In the genomic region with DNA sequence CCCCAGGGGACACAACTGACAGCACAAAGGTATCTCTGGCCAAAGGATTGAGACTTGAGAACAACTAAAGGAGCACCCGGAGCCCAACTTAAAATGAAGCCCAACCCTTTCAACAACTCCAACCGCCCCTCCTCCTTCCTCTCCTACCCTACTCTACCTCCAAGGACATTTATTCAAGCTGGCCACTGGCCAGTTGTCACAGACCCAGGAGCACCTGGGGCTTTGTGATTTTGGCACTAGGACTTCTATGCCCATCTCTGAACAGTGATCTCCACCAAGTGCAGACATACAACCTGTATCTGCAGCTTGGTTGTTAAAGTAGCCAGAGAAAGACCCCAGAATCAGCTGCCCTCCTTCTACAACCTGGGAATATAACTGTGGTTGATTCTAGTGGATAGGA, we compare ENCODE assay signal across 15 mouse cellular contexts.
A peak's percentile ranks its signal among the peaks of the same experiment; 100 is the strongest.
DNase-seq lines count a peak whose midpoint lies in the region; ATAC-seq and TF ChIP-seq lines count a peak whose summit lies in the region.
"Had no signal": no experiment of that assay in that cellular context is flagged by ENCODE, and none has a peak within 500 bp of the region (broad histone marks: within the 10 kb centered on the region; RNA-seq: fewer than 3 reads in every experiment).

No protein-coding gene starts in this region.

- H3K4me3 ChIP-seq in heart, embryonic 16.5 days (ENCODE audit: low read length), result no peak overlapping the region
- no peak overlapping the region for H3K4me3 ChIP-seq in lung, embryonic 14.5 days (ENCODE audit: low read depth, low read length)
- no peak overlapping the region for H3K4me3 ChIP-seq in limb, embryonic 10.5 days
- H3K4me3 ChIP-seq: layer of hippocampus, adult 2 months; limb, embryonic 13.5 days; liver, embryonic 15.5 days had no signal

- no peaks in the 10 kb centered on the region for H3K9me3 ChIP-seq in heart, embryonic 16.5 days (replicated peaks; ENCODE audit: control insufficient read depth, low read length)
- no peaks in the 10 kb centered on the region for H3K9me3 ChIP-seq in lung, embryonic 14.5 days (ENCODE audit: low read depth, low read length)
- H3K9me3 ChIP-seq in limb, embryonic 10.5 days (replicated peaks), result no peaks in the 10 kb centered on the region
- H3K9me3 ChIP-seq: G1E; limb, embryonic 13.5 days; liver, embryonic 15.5 days had no signal

- H3K27ac ChIP-seq in heart, embryonic 16.5 days (ENCODE audit: low read length), result peak overlapping the region; percentile 4; the same call in 1 of the 2 replicates
- peak overlapping the region; percentile 39; the same call in 1 of the 2 replicates for H3K27ac ChIP-seq in lung, embryonic 14.5 days (ENCODE audit: low read depth)
- H3K27ac ChIP-seq in limb, embryonic 10.5 days, result peak overlapping the region; percentile 59; the same call in 1 of the 2 replicates
- H3K27ac ChIP-seq: layer of hippocampus, adult 2 months; limb, embryonic 13.5 days; liver, embryonic 15.5 days had no signal

- DNase-seq in heart, postnatal 25 days (ENCODE audit: low spot score), result no peak
- peak; percentile 31 for DNase-seq in lung, embryonic 14.5 days
- no peak for DNase-seq in lung, postnatal 4 days
- no peak for DNase-seq in limb, embryonic 10.5 days (ENCODE audit: low spot score)
- no peak for DNase-seq in frontal cortex, postnatal 25 days (ENCODE audit: low spot score in 2 of 2)
- DNase-seq: adrenal gland, postnatal 14 days; cerebellum, adult 8-10 months; right cerebral cortex, postnatal 4 days had no signal

- H3K4me2 ChIP-seq in heart, embryonic 16.5 days (ENCODE audit: low read depth, low read length), result no peak overlapping the region
- H3K4me2 ChIP-seq in lung, embryonic 14.5 days, result no peak overlapping the region
- H3K4me2 ChIP-seq: limb, embryonic 13.5 days; liver, embryonic 15.5 days had no signal

- no peak for TF ChIP-seq CTCF in lung, embryonic 14.5 days (IDR thresholded peaks at IDR 0.05; ENCODE audit: low read depth)

- H3K4me1 ChIP-seq in heart, embryonic 16.5 days (ENCODE audit: control insufficient read depth, insufficient read depth, low read length), result peaks cover 37% of the 10 kb centered on the region
- peaks cover 21% of the 10 kb centered on the region for H3K4me1 ChIP-seq in lung, embryonic 14.5 days (ENCODE audit: insufficient read depth)
- H3K4me1 ChIP-seq in limb, embryonic 10.5 days, result peaks cover 81% of the 10 kb centered on the region

- no peaks in the 10 kb centered on the region for H3K27me3 ChIP-seq in heart, embryonic 16.5 days (ENCODE audit: control insufficient read depth, insufficient read depth, low read length)
- H3K27me3 ChIP-seq in lung, embryonic 14.5 days (ENCODE audit: insufficient read depth, low read length), result no peaks in the 10 kb centered on the region
- H3K27me3 ChIP-seq in limb, embryonic 10.5 days (ENCODE audit: low read depth, poor library complexity, severe bottlenecking), result no peaks in the 10 kb centered on the region
- H3K27me3 ChIP-seq: limb, embryonic 13.5 days; liver, embryonic 15.5 days had no signal

- 0 out of 2 replicates have a peak, but pooled peaks have one; percentile 12 for ATAC-seq in heart, embryonic 16.5 days (replicated peaks; ENCODE audit: extremely low read depth, insufficient read depth, low FRiP score)
- ATAC-seq in lung, embryonic 14.5 days (ENCODE audit: insufficient read depth), result no peak
- no peak for ATAC-seq in granulocyte monocyte progenitor cell, adult 5-6 weeks (replicated peaks; ENCODE audit: poor library complexity, severe bottlenecking)
- ATAC-seq: forebrain, embryonic 14.5 days had no signal

- 13% methylated on average over 2 of the region's 2 CpGs for WGBS in heart, embryonic 16.5 days
- 18% methylated on average over 2 of the region's 2 CpGs for WGBS in lung, embryonic 14.5 days
- 37% methylated on average over 2 of the region's 2 CpGs for WGBS in limb, embryonic 10.5 days

- no peaks in the 10 kb centered on the region for H3K36me3 ChIP-seq in heart, embryonic 16.5 days (ENCODE audit: control insufficient read depth, insufficient read depth)
- H3K36me3 ChIP-seq in lung, embryonic 14.5 days (ENCODE audit: insufficient read depth), result no peaks in the 10 kb centered on the region
- 0 out of 2 replicates have a peak, but pooled peaks cover 3% of the 10 kb centered on the region for H3K36me3 ChIP-seq in limb, embryonic 10.5 days
- H3K36me3 ChIP-seq: G1E; limb, embryonic 13.5 days; liver, embryonic 15.5 days had no signal

- intact Hi-C loops in heart, postnatal 25 days (cut with DNase I), result no loop called here

- no peak overlapping the region for H3K9ac ChIP-seq in heart, embryonic 16.5 days (ENCODE audit: low read length)
- no peak overlapping the region for H3K9ac ChIP-seq in lung, embryonic 14.5 days
- H3K9ac ChIP-seq: limb, embryonic 13.5 days; liver, embryonic 15.5 days had no signal

Comparison
In these comparisons a context has a peak if more than half of its experiments do, and no peak if none do; other contexts are left out.
1. H3K27ac ChIP-seq: peak in every context shown above with its lines; median percentile 59 in limb, embryonic 10.5 days; 39 in lung, embryonic 14.5 days; 4 in heart, embryonic 16.5 days.